Mouse (Mus musculus) hindbrain, embryonic 14.5 days (tissue): ENCODE results near the gene Mfap4. TPM values are rescaled to one million over a fixed set of nuclear protein-coding genes. Genes with fewer than 3 reads are reported as not detected.

Experiments used
- ATAC-seq: fragments of 200-750 bp; cut with Nextera tagmentation; 2 replicates; pipeline ENCODE4 v1.8.0; 2017; ENCODE audit warnings: moderate number of reproducible peaks, mild to moderate bottlenecking, moderate TSS enrichment, moderate library complexity; ENCODE audit not compliant: low FRiP score
- DNase-seq: peaks from one replicate; pipeline ENCODE4 v3.0.0-alpha.2; 2015; ENCODE audit warnings: low spot score
- H3K27ac ChIP-seq: fragments of 300-500 bp; sonication (generic); 2 replicates; pipeline ENCODE4 v1.5.1; 2014; ENCODE audit warnings: mild to moderate bottlenecking, moderate library complexity
- H3K27me3 ChIP-seq: fragments of 300-500 bp; sonication (generic); 2 replicates; pipeline ENCODE4 v1.6.1; 2014; ENCODE audit warnings: mild to moderate bottlenecking, low read length, mixed read lengths; ENCODE audit not compliant: control insufficient read depth, insufficient read depth
- H3K36me3 ChIP-seq: fragments of 300-500 bp; sonication (generic); replicated peaks from 2 replicates; pipeline ENCODE4 v1.6.1; 2014; ENCODE audit not compliant: control insufficient read depth, insufficient read depth
- H3K4me1 ChIP-seq: fragments of 300-500 bp; sonication (generic); replicated peaks from 2 replicates; pipeline ENCODE4 v1.6.1; 2014; ENCODE audit warnings: antibody characterized with exemption, low read length, mixed read lengths; ENCODE audit not compliant: control insufficient read depth, insufficient read depth
- H3K4me2 ChIP-seq: fragments of 300-500 bp; sonication (generic); replicated peaks from 2 replicates; pipeline ENCODE4 v1.6.1; 2014; ENCODE audit warnings: mild to moderate bottlenecking, moderate library complexity
- H3K4me3 ChIP-seq: fragments of 300-500 bp; sonication (generic); replicated peaks from 2 replicates; pipeline ENCODE4 v1.5.1; 2014; ENCODE audit warnings: mild to moderate bottlenecking, low read length
- H3K9ac ChIP-seq: fragments of 300-500 bp; sonication (generic); 2 replicates; pipeline ENCODE4 v1.6.1; 2014
- H3K9me3 ChIP-seq: fragments of 300-500 bp; sonication (generic); 2 replicates; pipeline ENCODE4 v1.6.1; 2016; ENCODE audit warnings: low read length; ENCODE audit not compliant: control insufficient read depth
- WGBS: fragments of 180-500 bp; shearing (Covaris S2); extraction: QIAGEN DNeasy Blood & Tissue Kit; methylation state at CpG from one replicate; pipeline ENCODE4 v1.1.7; 2014; 5-methylcytosine and 5-hydroxymethylcytosine counted together
- polyA plus RNA-seq: library from polyadenylated mRNA; unstranded; fragments of >200 nt; fragmentation: Nextera tagmentation; extraction: Ambion mirVana; gene quantifications from 2 replicates; pipeline ENCODE4 v1.2.1, GENCODE M21; 2014

Gene Mfap4
- polyA plus RNA-seq, 1 experiment from 2014 or later, result 52.4 TPM

DNA sequence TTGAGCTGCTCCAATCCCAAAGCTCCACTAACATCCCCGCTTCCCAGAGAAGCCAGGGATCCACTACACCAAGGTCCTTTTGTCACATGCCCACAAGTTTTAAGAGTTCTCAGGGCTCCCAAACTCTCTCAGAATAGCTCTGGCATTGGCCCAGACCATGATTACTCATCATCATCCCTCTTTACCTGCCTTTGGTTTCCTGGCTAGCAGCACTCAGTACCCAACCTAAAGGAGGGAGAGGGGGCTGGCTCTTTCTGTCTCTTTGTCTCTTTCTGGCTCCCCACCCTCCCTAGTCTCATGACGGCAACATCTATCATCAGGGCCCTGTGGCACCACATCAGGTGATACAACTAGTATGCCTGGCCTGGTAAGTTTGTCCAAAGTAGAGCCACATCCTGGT, 47.6 kb downstream of the Mfap4 start:
- Histone ChIP-seq H3K36me3 (peaks cover 29% of the 10 kb centered on the region; the same call in 1 of the 2 replicates), H3K4me3 (no peak overlapping the region), H3K4me2 (no peak overlapping the region), H3K27ac (no peak overlapping the region), H3K27me3 (no peaks in the 10 kb centered on the region), H3K9me3 (no peaks in the 10 kb centered on the region), H3K9ac (no peak overlapping the region), H3K4me1 (peaks cover 6% of the 10 kb centered on the region; the same call in 1 of the 2 replicates)
- DNase-seq (no peak), ATAC-seq (no peak)
- WGBS, result 98% methylated on average over 2 of the region's 2 CpGs

DNA sequence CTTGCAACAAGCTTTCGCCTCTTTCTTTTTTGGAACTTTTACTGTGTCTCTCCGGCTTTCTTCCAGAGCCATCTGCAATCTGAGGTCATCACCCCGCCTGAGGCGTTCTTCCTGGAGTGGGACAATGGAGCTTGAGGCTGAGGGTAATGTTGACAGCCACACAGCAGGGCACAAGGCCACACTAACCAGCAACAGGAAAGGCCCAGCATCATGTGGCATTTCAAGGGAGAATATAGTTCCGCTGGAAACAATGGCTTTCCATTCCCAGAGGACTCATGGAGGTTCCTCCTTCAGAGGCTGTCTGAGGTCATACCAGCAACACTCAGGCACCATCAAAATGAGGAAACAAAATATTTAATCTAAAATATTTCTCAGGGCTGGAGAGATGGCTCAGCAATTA, 48.3 kb downstream of the Mfap4 start:
- WGBS, result 68% methylated on average over 5 of the region's 5 CpGs
- Histone ChIP-seq H3K27ac (no peak overlapping the region), H3K36me3 (peaks cover 31% of the 10 kb centered on the region), H3K4me3 (no peak overlapping the region), H3K9me3 (no peaks in the 10 kb centered on the region), H3K27me3 (no peaks in the 10 kb centered on the region), H3K4me2 (no peak overlapping the region), H3K4me1 (peaks cover 6% of the 10 kb centered on the region; the same call in 1 of the 2 replicates), H3K9ac (no peak overlapping the region)
- ATAC-seq (no peak), DNase-seq (no peak)

DNA sequence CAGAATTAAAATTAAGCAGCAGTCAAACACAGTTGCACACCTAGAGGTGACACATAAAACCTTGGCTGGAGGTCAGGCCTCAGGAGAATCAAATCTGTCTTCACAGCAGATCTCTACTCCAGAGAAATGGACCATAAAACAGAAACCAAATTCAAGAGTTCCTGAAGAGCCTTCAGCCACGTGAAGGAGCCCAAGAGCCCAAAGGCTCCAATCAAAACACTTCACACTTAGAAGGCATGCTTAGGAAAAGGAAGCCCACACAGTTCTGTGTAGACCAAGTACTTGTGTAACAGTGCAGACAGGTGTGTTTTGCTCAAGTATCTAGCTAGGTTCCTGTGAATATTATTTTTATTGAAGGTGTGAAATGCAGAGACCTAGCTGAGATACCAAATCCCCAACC, 50.3 kb downstream of the Mfap4 start:
- 76% methylated on average over 1 of the region's 1 CpGs for WGBS
- no peaks in the 10 kb centered on the region for H3K4me1 ChIP-seq
- no peak for ATAC-seq

DNA sequence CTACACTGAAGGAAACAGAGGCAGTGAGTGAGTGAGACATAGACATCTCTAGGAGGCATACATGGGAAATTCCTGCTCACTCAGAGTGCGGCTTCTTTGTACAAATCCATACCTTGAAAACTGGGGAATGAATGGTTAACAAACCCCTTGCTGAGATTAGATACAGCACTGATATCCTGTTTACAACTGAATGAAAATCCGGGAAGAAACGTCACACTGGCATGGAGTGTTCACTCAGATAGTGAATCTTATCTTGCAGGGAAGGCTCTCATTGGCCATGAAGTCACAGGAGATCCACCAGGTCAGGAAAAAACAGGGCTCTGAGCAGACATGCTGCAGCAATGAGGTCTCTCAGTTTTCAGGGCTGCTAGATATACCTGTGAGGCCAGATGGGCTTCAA, 51.7 kb downstream of the Mfap4 start:
- no peaks in the 10 kb centered on the region for H3K9me3 ChIP-seq
- ATAC-seq (no peak), DNase-seq (no peak)
- H3K9ac ChIP-seq, result no peak overlapping the region
- H3K27me3 ChIP-seq, result no peaks in the 10 kb centered on the region
- H3K4me3 ChIP-seq, result no peak overlapping the region
- WGBS, result 77% methylated on average over 3 of the region's 3 CpGs
- H3K36me3 ChIP-seq, result peaks cover 29% of the 10 kb centered on the region
- 0 out of 2 replicates have a peak overlapping the region, but pooled peaks have one; percentile 38 for H3K27ac ChIP-seq
- H3K4me2 ChIP-seq, result no peak overlapping the region
- no peaks in the 10 kb centered on the region for H3K4me1 ChIP-seq

More for the DNA sequence above, 50.3 kb downstream of the Mfap4 start:
- H3K9ac ChIP-seq, result no peak overlapping the region
- no peak overlapping the region for H3K4me3 ChIP-seq
- no peak overlapping the region for H3K4me2 ChIP-seq
- peaks cover 32% of the 10 kb centered on the region for H3K36me3 ChIP-seq
- no peaks in the 10 kb centered on the region for H3K27me3 ChIP-seq
- no peaks in the 10 kb centered on the region for H3K9me3 ChIP-seq
- no peak overlapping the region for H3K27ac ChIP-seq
- no peak for DNase-seq

DNA sequence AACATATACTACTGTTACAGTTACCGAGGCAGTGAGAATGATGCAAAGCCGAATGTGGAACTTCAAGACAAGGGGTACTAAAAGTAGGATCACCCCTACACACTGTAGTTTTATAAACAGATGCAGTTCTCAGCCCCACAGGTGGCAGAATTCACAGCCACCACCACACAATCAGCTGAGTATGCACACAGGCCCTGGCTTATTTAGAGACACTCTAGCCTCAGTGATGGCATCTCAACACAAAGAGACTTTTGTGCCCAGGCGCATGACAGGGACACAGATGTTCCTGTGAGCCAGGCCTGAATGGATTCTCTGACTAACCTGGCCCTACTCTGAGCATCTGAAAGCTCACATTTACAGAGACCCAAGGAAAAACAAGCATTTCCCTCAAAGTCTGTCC, 52.1 kb downstream of the Mfap4 start:
- no peak for ATAC-seq
- H3K9ac ChIP-seq, result no peak overlapping the region
- no peak for DNase-seq
- no peaks in the 10 kb centered on the region for H3K9me3 ChIP-seq
- no peaks in the 10 kb centered on the region for H3K27me3 ChIP-seq
- no peak overlapping the region for H3K4me2 ChIP-seq
- H3K4me3 ChIP-seq, result no peak overlapping the region
- H3K4me1 ChIP-seq, result no peaks in the 10 kb centered on the region
- H3K27ac ChIP-seq, result 0 out of 2 replicates have a peak overlapping the region, but pooled peaks have one; percentile 38
- H3K36me3 ChIP-seq, result peaks cover 26% of the 10 kb centered on the region
- WGBS, result 92% methylated on average over 3 of the region's 3 CpGs

Other genes starting within 250 kb of the Mfap4 start
- 28.0 and 37.3 TPM in 2 replicates for gene Aldh3a2, start 218.0 kb upstream of the Mfap4 start, polyA plus RNA-seq
- 0.08 TPM in 1 of 2 replicates, not detected in the other for gene Slc47a2, start 142.6 kb upstream of the Mfap4 start, polyA plus RNA-seq
- gene Slc47a1, start 107.1 kb upstream of the Mfap4 start, polyA plus RNA-seq, result 0.13 TPM in 1 of 2 replicates, not detected in the other
- gene Rnf112, start 31.3 kb upstream of the Mfap4 start, polyA plus RNA-seq, result 8.4 and 9.8 TPM in 2 replicates
- 57.9 and 61.6 TPM in 2 replicates for gene Mapk7, start 9.0 kb downstream of the Mfap4 start, polyA plus RNA-seq
- gene B9d1, start 19.7 kb downstream of the Mfap4 start, polyA plus RNA-seq, result 26.5 and 37.4 TPM in 2 replicates
- gene Epn2, start 94.3 kb downstream of the Mfap4 start, polyA plus RNA-seq, result 65.6 and 80.9 TPM in 2 replicates
- gene Grap, start 167.8 kb downstream of the Mfap4 start, polyA plus RNA-seq, result 8.1 and 10.1 TPM in 2 replicates
- 0.20 TPM in 2 replicates for gene Fam83g, start 198.7 kb downstream of the Mfap4 start, polyA plus RNA-seq
- gene Slc5a10, start 235.4 kb downstream of the Mfap4 start, polyA plus RNA-seq, result not detected in 2 replicates